In genomic region chr12:90874840-90875239, GRCm38 (mm10) we compare ENCODE assay signal across 31 mouse cellular contexts.
"Had no signal": no experiment of that assay in that cellular context is flagged by ENCODE, and none has a peak within 500 bp of the region (broad histone marks: within the 10 kb centered on the region; RNA-seq: fewer than 3 reads in every experiment).

No protein-coding gene starts in this region.

- H3K4me3 ChIP-seq: limb, embryonic 10.5 days; limb, embryonic 12.5 days; limb, embryonic 13.5 days; limb, embryonic 15.5 days; liver, embryonic 12.5 days; liver, embryonic 13.5 days; liver, embryonic 15.5 days; lung, embryonic 15.5 days; megakaryocyte, embryonic 14.5 days; midbrain, embryonic 12.5 days; midbrain, embryonic 13.5 days; midbrain, embryonic 15.5 days; myocyte; neural tube, embryonic 12.5 days; neural tube, embryonic 13.5 days had no signal

- H3K27ac ChIP-seq: limb, embryonic 10.5 days; limb, embryonic 12.5 days; limb, embryonic 13.5 days; limb, embryonic 15.5 days; liver, embryonic 12.5 days; liver, embryonic 13.5 days; liver, embryonic 14.5 days; liver, embryonic 15.5 days; lung, embryonic 15.5 days; macrophage; midbrain, embryonic 12.5 days; midbrain, embryonic 13.5 days; midbrain, embryonic 15.5 days; neural tube, embryonic 12.5 days; neural tube, embryonic 13.5 days had no signal

- H3K36me3 ChIP-seq: limb, embryonic 10.5 days; limb, embryonic 12.5 days; limb, embryonic 13.5 days; limb, embryonic 15.5 days; liver, embryonic 12.5 days; liver, embryonic 13.5 days; liver, embryonic 15.5 days; lung, embryonic 15.5 days; midbrain, embryonic 12.5 days; midbrain, embryonic 13.5 days; midbrain, embryonic 15.5 days; neural tube, embryonic 12.5 days; neural tube, embryonic 13.5 days had no signal

- H3K9me3 ChIP-seq: limb, embryonic 10.5 days; limb, embryonic 12.5 days; limb, embryonic 13.5 days; limb, embryonic 15.5 days; liver, embryonic 12.5 days; liver, embryonic 13.5 days; liver, embryonic 15.5 days; lung, embryonic 15.5 days; midbrain, embryonic 12.5 days; midbrain, embryonic 13.5 days; midbrain, embryonic 15.5 days; neural tube, embryonic 12.5 days; neural tube, embryonic 13.5 days had no signal

- H3K4me2 ChIP-seq: limb, embryonic 12.5 days; limb, embryonic 13.5 days; limb, embryonic 15.5 days; liver, embryonic 11.5 days; liver, embryonic 12.5 days; liver, embryonic 13.5 days; liver, embryonic 15.5 days; lung, embryonic 14.5 days; lung, embryonic 15.5 days; midbrain, embryonic 12.5 days; midbrain, embryonic 13.5 days; midbrain, embryonic 15.5 days; neural tube, embryonic 12.5 days; neural tube, embryonic 13.5 days had no signal

- H3K9ac ChIP-seq: limb, embryonic 12.5 days; limb, embryonic 13.5 days; limb, embryonic 15.5 days; liver, embryonic 12.5 days; liver, embryonic 13.5 days; liver, embryonic 14.5 days; liver, embryonic 15.5 days; liver, postnatal 0 days; lung, embryonic 14.5 days; lung, embryonic 15.5 days; midbrain, embryonic 12.5 days; midbrain, embryonic 13.5 days; midbrain, embryonic 15.5 days; neural tube, embryonic 12.5 days; neural tube, embryonic 13.5 days had no signal

- DNase-seq: left cerebral cortex, postnatal 4 days; liver; liver, embryonic 13.5 days; liver, postnatal 0 days; lung, adult 18-20 months; lung, adult 2 months; lung, postnatal 10 days; lung, postnatal 14 days; lung, postnatal 36 days; lung, postnatal 4 days; midbrain, embryonic 14.5 days had no signal

- H3K27me3 ChIP-seq: limb, embryonic 12.5 days; limb, embryonic 13.5 days; limb, embryonic 15.5 days; liver, embryonic 12.5 days; liver, embryonic 13.5 days; liver, embryonic 15.5 days; lung, embryonic 15.5 days; megakaryocyte, embryonic 14.5 days; midbrain, embryonic 12.5 days; midbrain, embryonic 13.5 days; midbrain, embryonic 15.5 days; neural tube, embryonic 12.5 days; neural tube, embryonic 13.5 days had no signal

- H3K4me1 ChIP-seq: limb, embryonic 10.5 days; limb, embryonic 12.5 days; limb, embryonic 13.5 days; limb, embryonic 15.5 days; liver, embryonic 12.5 days; liver, embryonic 13.5 days; liver, embryonic 15.5 days; megakaryocyte, embryonic 14.5 days; midbrain, embryonic 12.5 days; midbrain, embryonic 13.5 days; midbrain, embryonic 15.5 days; neural tube, embryonic 12.5 days; neural tube, embryonic 13.5 days had no signal

- ATAC-seq: liver, embryonic 12.5 days; liver, postnatal 0 days; lung, postnatal 0 days; midbrain, embryonic 13.5 days; midbrain, embryonic 15.5 days; midbrain, embryonic 16.5 days had no signal
